Mouse (Mus musculus): ENCODE results near the gene Utp15. TPM values are rescaled to one million over a fixed set of nuclear protein-coding genes. Genes with fewer than 3 reads are reported as not detected.

Gene Utp15
- 42.2 TPM for polyA plus RNA-seq (2017; shearing (Covaris generic))

GRCm38 (mm10) chr13:98262636-98263457 lies at the start of gene Utp15, which contains the start of gene Ankra2:
Gene Utp15 (minus strand): TSS chr13:98263041.
Gene Ankra2 (plus strand): TSS chr13:98263074.

GRCm38 (mm10) chr13:98279686-98280085 lies 16.8 kb upstream of the Utp15 start, which contains the start of gene Gm21976:
Gene Gm21976 (plus strand): TSS chr13:98279887.

GRCm38 (mm10) chr13:98205771-98206545 lies 56.9 kb downstream of the Utp15 start, which contains the start of gene Arhgef28:
Gene Arhgef28 (minus strand): TSS chr13:98206439.

Other genes starting within 250 kb of the Utp15 start
- gene Arhgef28, start 56.6 kb downstream of the Utp15 start, polyA plus RNA-seq (2017; shearing (Covaris generic)), result 0.05 TPM
- 59.2 TPM for gene Ankra2, start within 50 bp of the Utp15 start, polyA plus RNA-seq (2017; shearing (Covaris generic))
- gene Gm21976, start 16.8 kb upstream of the Utp15 start, polyA plus RNA-seq (2017; shearing (Covaris generic)), result not detected
- gene Btf3, start 54.0 kb upstream of the Utp15 start, polyA plus RNA-seq (2017; shearing (Covaris generic)), result 586 TPM
- 0.04 TPM for gene Foxd1, start 91.2 kb upstream of the Utp15 start, polyA plus RNA-seq (2017; shearing (Covaris generic))
- 0.37 TPM for gene Gm10320, start 229.0 kb upstream of the Utp15 start, polyA plus RNA-seq (2017; shearing (Covaris generic))

Measured in CD4-positive, CD25-positive, alpha-beta regulatory T cell (primary cell).